Mouse (Mus musculus) cerebellum, adult 11 months (tissue): Measurements from ENCODE around the gene Zfp160.
A peak's percentile ranks its signal among the peaks of the same experiment; 100 is the strongest.
"Not testable (repeated sequence)": the region's sequence is repeated elsewhere in the genome, so short reads cannot be mapped to it uniquely, and the experiment has no call there.

ENCODE experiments used
- DNase-seq: peaks from one replicate; pipeline ENCODE4 v3.0.0; 2022

Gene Zfp160

DNA sequence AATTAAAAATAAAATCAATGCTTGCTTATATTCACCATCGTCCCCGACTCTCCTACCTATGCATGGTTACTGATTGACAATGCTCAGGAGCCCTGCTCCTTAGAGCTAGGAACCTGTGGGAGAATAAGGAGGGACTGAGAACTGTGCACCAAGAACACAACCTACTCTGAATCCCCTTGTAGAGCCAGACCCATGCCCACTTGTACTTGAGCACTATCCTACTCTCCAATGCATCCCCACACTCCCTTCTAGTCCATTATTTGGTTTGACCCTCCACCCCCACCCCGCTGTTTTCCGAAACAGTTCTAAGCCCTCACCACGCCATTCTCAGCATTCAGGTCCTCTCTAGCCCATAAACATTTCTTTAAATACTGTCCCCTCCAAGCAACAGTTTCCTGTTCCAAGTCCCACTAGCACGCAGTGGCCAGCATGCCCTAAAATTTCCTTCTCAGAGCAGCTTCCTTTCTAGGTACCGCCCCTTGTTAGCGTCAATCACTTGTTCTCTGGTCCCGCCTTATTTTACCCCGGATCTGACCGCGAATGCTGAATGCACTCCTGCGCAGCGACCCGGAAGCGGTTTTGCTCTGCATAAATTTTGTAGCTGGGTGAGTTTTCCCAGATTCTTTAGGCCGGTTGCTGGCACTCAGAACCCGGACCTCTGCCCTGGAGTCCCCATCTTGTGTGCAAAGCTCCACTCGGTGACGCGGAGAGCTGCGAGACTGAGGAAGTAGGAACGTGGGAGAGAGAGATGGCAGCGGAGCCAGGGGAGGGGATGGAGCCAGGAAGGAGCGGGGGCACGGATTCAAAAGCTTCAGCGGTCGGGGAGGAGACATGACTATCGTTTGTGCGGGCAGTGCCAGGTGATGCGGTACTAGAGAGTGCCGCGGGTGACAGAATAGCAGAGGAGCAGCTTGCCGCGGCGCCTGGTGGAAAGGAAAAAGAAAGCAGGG lies at the start of gene Zfp160:
Gene Zfp160, plus strand, starts transcription at position 522 of the 950 bp plus-strand sequence.
- peak; percentile 75 for DNase-seq

DNA sequence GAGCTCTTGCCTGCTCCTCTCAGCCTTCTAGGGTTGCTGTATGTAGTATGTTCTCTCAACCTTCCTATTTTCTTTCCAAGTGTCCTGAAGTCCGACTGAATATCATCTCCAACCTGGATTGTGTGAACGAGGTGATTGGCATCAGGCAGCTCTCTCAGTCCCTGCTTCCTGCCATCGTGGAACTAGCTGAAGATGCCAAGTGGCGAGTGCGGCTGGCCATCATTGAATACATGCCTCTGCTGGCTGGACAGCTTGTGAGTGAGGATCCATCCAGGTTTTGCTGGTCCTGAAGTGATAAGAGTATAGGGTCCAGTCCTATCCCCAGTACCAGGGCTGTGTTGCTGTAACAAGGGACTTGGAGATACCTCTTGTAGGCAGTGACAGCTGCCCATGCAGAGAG lies 48.3 kb upstream of the Zfp160 start:
- no peak for DNase-seq

DNA sequence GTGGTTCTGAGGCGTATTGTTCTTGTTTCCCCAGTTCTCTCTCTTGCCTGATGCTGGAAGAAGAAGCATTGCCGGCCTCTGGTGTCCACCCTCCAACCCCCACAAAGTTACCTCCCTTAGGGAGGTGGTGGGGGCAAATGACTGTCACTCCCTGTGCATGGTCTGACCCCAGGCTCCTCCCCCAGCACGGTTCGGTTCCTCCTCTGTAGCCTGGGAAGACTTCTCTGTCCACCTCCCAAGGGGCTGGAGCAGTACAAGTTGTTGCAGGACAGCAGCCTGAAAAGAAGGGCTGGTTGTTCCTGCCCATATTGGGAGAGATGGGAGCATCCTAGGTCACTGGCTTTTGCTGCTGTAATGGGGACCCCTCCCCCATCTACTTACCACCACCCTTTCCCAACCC lies 43.3 kb upstream of the Zfp160 start:
- no peak for DNase-seq

DNA sequence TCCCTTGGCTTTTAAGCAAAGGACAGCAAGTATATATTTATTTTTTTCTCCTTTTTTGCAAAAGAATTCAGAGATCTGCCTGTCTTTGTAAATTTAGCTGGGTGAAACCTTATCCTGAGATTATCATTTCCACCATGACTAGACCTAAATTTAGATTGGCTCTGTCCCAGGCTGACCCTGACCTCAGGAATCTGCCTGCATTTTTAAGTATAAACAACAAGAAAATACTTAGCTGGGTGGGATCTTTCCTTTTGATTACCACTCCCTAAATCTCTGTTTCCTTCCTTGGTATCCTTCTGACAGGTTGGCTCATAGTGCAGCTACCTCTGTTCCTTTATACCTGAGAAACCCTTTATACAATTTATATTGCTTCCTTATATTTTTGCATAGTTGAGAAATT lies 42.0 kb upstream of the Zfp160 start:
- no peak for DNase-seq

DNA sequence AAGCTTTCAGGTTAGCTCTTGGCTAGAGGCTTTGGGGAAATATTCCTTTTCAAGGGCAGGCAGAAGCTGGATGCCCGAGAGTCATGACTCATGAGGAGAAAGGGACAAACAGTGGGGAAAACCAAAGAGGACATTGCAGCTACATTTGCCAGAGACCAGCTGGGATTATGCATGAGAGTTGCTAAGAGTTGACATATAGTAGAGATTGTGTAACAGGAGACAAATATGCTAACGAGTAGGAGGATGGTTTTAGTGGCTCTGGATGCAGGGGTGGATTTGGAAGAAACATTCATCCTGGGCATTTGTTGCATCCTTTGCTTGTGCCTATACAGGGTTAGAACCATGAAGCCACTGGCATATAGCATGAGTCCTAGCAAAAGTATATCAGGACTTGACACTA lies 15.0 kb upstream of the Zfp160 start:
- no peak for DNase-seq

DNA sequence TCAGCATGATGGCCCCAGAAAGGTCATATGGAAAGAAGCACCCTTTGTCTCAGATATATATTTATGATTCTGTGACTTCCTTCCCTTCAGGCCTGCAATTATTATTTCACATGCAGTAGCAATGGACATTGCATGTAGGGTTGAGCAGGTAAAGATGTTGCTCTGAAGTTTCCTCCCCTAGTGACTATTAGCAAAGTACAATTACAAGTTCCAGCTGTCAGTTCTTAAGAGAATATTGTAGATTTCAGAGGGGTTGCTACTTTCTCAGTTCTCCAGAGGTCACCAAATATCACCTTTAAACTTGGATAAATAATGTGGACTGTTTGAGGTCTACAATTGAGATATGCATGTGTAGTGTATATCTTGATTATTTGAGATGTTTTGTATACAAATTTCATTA lies 12.3 kb upstream of the Zfp160 start, which contains the start of gene Vmn1r233:
Gene Vmn1r233, minus strand, starts transcription at position 101 of the 400 bp plus-strand sequence.
- DNase-seq: no peak

DNA sequence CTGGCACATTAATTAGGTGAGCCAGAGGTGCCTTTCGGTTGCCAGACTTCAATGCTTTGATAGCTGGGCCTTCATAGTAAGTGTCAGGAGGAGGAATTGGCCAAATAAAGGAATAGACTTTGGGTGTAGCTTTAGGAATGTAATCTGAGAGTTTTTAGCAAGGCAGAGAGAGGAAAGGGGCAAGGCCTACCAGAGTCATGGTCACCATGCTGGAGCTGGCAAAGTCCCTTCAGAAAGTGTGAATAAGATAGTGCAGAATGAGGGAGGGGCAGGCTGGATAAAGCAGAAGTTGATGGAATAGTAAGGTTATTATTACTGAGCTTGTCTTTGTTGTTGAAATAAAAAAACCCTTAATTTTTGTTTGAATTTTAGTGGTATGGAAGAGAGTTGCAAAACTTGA lies 1.0 kb downstream of the Zfp160 start:
- DNase-seq: no peak

DNA sequence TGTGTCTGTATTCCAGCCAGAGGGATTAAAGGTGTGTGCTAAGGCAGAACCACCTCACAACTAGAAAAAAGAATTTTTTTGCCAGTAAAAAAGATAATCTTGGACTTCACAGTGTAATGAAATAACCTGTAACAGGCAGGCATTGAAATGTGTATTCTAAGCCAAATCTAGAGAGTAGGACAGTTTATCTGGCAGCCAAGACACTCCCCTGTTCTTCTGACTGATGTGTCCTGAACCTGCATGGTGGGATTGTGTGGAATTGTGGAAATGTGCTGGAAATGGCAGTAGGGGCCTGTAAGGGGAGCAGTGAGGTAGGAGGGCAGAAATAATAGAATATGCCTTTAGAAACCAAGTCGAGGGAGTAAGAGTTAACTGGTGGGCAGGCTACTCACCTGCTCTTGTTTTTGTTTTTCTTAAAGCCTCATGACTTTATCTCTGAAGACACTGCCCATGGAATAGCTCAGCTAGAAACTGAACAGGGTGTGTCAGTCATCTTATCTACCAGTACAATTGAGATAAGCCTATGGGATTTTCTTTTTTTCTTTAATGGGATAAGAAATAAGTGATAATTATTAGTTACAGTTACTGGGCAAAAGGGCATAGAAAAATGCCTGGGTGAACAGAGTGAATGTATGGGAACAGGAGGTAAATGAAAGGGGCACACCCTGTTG lies 9.8 kb downstream of the Zfp160 start:
- DNase-seq: no peak

DNA sequence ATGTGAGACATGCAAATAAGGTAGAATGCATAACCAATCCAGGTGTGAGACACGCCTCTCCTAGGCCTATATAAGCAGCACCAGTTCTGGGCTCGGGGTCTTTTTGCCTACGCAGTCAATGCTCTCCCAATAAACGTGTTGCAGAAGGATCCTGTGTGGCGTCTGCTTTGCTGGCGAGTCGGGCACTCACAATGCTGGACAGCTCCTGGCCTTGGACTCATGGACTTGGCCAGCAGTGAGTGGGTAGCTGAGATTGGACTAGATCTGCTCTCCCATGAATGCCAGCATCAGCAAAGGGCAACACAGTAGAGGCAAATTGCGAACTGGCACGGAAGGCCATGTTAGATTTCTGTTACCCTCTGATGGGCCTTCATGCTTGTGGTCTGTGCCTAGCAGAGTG lies 39.3 kb downstream of the Zfp160 start:
- DNase-seq: not testable (repeated sequence)

DNA sequence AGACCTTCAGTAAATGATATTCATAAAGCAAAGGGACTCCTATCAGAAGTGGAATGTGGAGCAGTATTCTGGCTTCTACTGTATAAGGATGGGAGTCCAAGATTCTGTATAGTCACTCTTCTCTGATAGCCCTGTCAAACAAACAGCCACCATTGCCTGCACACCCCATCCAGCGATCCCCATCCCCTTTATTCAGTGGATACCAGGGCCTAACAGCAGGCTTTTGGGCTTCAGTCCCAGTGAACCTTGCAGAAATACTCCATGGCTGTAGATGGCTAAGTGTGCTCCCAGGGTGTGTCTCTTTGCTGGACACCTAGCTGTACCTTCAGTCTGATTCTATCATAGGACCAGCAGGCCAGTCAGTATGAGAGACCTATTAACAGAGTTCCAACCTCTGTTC lies 42.2 kb downstream of the Zfp160 start:
- no peak for DNase-seq

DNA sequence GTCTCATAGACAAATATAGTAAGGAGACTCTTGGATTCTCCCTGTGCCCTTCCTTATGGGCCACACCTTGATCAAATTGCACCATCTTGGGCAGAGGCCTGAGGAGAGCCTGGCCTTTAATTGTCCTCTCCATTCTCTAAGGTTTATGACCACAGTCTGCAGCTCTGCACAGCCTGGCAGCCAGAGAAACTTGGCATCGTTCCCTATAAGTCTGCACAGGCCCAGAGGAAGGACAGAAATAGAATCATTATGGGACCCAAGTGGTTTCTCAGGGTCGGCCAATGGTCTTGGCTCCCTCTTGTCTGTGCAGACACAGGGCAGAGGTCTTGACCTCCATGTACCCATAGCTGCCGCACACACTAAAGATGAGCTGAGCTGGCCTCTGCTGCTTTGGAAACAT lies 42.6 kb downstream of the Zfp160 start:
- not testable (repeated sequence) for DNase-seq

DNA sequence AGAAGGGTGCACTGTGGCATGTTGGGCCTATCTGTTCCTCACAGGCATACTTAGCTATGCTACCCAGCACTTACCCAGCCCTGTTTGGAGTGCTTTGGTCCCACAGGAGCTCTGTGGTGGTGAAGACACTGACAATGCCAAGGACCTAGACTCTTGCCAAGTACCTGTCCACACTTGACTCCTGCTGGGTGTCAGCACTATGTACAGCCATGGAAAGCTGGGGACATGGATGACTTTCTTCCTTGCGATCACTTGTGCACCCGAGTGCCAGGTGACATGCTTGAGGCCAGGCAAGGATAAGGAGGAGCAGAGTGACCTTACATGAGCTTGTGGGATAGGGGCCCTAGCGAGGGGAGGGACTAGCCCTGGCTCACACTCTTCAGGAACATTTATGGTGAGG lies 43.2 kb downstream of the Zfp160 start:
- DNase-seq: not testable (repeated sequence)

DNA sequence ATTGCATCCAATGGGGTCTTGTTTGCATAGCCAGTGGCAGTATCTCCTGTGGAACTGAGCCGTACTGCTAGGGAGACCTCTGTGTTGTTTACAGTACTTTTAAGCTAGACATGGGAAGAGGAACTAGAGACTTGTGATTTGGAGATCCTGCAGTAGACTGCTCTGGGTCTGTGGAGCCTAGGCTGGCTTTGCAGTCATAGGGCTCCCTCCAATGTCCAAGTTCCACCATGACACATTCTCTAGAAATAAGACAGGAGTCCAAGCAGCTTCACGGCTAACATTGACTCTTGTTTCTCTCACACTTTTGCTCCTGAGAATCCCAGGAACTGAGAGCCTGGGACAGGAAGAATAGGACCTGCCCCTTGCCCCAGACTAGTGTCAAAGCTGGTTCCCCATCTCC lies 44.6 kb downstream of the Zfp160 start:
- DNase-seq: no peak

DNA sequence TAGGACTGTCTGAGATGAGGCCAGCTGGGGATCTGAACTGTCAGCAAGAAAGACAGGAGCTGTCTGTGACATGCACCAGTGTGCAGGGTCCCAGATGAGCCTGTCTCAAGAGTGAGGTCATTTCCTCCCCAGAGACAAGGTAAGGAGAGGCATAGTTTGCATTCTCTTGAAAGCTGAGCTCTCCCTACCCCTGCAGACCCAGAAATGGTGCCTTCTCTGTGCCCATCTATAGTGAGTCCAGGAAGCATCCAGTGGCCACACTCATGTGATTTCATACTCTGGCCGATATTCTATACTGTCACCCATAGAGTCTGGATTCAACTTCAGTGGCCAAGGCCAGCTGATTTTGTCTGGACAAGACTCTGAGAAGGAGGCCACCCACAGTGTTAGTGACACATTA lies 46.4 kb downstream of the Zfp160 start:
- not testable (repeated sequence) for DNase-seq

DNA sequence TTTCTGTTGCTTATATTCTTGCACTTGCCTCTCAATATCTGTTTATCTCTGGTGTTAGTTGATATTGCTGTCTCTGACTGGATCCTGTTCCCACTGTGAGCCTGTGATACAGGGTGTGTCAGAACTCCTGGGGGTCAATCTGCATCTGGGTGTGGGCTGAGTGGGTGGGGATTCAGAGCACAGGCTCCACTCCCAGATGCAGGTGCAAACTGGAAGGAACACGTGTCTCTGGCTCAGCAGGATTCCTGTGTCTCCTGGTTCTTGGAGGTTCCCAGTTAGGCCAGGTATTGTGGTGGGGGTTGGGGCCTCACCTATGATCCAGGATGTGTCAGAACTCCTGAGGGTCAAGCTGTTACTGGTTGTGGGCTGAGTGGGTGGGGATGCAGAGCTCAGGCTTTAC lies 56.8 kb downstream of the Zfp160 start:
- DNase-seq: no peak

DNA sequence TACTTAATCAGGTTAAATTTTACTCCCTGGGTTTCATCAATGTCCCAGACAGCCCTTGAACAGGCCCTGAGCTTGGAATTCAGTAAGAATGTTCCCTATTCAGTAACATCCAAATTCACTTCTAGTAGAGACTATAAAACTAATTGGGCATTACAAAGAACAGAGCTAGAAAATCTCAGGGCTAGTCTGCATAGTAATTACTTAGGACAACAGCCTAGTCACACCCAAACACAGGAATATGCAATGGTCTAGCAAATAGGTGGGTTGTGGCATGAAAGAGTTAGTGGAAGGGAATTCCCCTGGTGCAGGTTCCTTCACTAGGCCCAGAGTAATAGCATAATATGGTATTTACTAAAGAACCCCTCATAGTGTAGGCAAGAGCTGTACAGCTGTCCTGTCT lies 58.3 kb downstream of the Zfp160 start:
- no peak for DNase-seq

DNA sequence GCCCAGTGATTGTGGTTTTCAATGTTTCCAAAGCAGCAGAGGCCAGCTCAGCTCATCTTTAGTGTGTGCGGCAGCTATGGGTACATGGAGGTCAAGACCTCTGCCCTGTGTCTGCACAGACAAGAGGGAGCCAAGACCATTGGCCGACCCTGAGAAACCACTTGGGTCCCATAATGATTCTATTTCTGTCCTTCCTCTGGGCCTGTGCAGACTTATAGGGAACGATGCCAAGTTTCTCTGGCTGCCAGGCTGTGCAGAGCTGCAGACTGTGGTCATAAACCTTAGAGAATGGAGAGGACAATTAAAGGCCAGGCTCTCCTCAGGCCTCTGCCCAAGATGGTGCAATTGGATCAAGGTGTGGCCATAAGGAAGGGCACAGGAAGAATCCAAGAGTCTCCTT lies 60.7 kb downstream of the Zfp160 start:
- not testable (repeated sequence) for DNase-seq

DNA sequence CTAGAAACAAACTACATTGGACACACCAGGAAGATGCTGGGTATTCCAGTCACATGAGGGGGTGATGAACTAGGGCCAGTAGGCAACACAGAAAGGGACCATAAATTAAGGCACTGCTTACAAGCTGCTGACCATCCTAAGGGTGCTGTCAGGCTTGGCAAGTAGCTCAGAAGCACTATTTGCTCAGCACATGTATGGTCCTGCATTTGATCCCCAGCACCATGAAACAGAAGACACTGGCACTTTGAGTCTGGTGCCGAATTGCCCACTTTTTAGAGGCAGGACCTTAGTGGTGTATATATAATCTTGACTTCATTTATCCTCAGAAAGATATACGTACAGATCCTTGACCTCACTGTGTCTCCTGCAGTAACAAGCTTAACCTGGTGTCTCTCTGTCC lies 62.3 kb downstream of the Zfp160 start:
- DNase-seq: not testable (repeated sequence)
